Mouse (Mus musculus): ENCODE data around the gene Bcat1. TPM values are rescaled to one million over a fixed set of nuclear protein-coding genes. Genes with fewer than 3 reads are reported as not detected.

Gene Bcat1
- polyA plus RNA-seq, 1 experiment from 2014 or later: 100 TPM

DNA sequence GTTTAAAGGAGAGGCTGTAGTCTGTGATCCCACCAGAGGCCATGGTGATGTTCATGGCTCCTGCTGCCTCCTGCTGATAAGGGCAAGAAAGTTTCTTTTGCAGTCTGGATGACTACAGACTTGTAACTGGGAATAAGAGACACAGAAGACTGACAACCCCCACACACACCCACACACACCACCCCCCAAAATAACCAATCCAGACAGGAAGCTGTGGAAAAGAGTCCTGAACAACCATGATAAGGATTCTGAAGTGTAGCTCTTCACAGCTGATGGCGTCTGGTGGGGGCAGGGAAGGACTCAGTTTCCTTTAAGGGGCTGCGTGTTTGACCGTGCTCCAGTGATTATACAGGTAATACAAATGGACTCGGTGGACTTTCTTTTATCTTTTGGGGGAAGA lies 13.4 kb upstream of the Bcat1 start:
- Histone ChIP-seq H3K27me3 (no peaks in the 10 kb centered on the region), H3K9me3 (no peaks in the 10 kb centered on the region), H3K4me1 (no peaks in the 10 kb centered on the region), H3K4me2 (replicated peaks) (no peak overlapping the region), H3K4me3 (no peak overlapping the region), H3K36me3 (no peaks in the 10 kb centered on the region), H3K27ac (replicated peaks) (no peak overlapping the region), H3K9ac (replicated peaks) (no peak overlapping the region)
- no peak for ATAC-seq (replicated peaks)
- WGBS: 86% methylated on average over 4 of the region's 4 CpGs

DNA sequence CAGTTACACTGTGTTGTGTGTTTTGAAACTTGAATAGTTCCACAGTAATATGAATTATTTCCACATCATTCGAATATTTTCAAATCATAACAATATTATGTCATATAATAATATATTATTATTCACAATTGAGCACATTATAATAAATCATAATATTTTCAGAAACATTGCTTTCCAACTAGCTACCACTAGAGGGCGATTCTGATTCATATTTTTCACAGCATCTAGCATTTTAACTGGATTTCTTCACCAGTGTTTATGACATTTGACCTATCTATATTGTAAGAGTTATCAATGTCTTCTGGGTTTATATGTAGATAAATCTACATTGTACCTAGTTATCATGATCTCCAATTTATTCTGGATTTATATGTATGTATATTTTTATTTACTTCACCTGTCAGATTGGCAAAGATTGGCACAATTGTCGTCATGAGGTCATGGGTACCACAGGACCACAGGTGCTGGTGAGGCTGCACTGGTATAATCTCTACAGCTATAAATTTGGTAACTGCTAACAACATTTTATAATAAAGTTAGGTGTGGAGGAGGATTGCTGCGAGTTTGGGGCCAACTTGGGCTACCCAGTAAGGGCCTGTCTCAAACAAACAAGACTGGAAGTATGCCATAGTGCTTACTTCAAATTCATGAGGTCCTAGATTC lies 12.6 kb upstream of the Bcat1 start:
- Histone ChIP-seq H3K9me3 (no peaks in the 10 kb centered on the region), H3K36me3 (no peaks in the 10 kb centered on the region), H3K27me3 (no peaks in the 10 kb centered on the region), H3K9ac (replicated peaks) (no peak overlapping the region), H3K4me3 (no peak overlapping the region), H3K4me2 (replicated peaks) (no peak overlapping the region), H3K4me1 (no peaks in the 10 kb centered on the region), H3K27ac (replicated peaks) (no peak overlapping the region)
- ATAC-seq (replicated peaks): no peak
- 52% methylated on average over 4 of the region's 4 CpGs for WGBS

DNA sequence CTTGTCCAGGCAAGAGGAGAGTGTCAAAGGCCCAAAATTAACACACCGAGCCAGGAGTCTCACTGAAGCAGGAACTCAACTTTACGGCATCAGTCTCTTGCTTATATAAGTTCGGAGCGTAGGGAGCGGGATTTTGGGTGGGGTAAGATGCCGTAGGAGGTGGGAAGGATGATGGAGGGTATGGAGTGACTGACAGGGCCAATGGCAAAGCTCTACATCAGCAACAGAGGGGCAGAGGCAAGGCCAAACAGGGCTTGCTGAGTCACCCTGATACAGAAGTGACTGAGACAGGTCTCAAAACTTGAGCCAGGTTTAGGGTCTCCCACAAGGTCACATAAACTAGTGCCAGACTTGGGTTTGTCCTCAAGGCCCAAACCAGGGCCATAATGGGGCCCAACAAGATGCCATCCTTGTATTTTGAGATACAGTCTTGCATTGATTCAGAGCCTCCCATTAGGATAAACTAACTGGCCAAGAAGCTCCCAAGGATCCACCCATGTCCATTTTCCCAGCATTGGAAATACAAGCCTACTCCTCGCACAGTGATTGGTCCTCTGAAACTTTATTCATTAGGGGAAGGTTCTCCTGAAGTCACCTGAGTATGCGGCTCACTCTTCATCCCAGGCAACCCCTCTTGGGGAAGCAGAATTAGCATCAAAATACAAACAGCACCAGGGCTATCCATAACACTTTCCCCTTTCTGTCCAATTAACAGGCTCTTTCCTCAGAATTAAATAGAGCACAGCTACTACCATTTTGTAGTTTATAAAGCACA lies 8.5 kb upstream of the Bcat1 start:
- Histone ChIP-seq H3K4me3 (no peak overlapping the region), H3K27me3 (no peaks in the 10 kb centered on the region), H3K27ac (replicated peaks) (no peak overlapping the region), H3K36me3 (no peaks in the 10 kb centered on the region), H3K9me3 (no peaks in the 10 kb centered on the region), H3K4me2 (replicated peaks) (no peak overlapping the region), H3K9ac (replicated peaks) (no peak overlapping the region), H3K4me1 (no peaks in the 10 kb centered on the region)
- ATAC-seq (replicated peaks): no peak
- 91% methylated on average over 8 of the region's 8 CpGs for WGBS

- Histone ChIP-seq H3K9ac (replicated peaks) (no peak overlapping the region), H3K27ac (replicated peaks) (no peak overlapping the region), H3K4me2 (replicated peaks) (no peak overlapping the region), H3K4me3 (no peak overlapping the region), H3K9me3 (no peaks in the 10 kb centered on the region), H3K4me1 (no peaks in the 10 kb centered on the region), H3K27me3 (no peaks in the 10 kb centered on the region), H3K36me3 (no peaks in the 10 kb centered on the region)
- ATAC-seq (replicated peaks): no peak
- WGBS: 80% methylated on average over 4 of the region's 4 CpGs
Observed at GRCm38 (mm10) chr6:145081721-145082120, 5.7 kb upstream of the Bcat1 start.

DNA sequence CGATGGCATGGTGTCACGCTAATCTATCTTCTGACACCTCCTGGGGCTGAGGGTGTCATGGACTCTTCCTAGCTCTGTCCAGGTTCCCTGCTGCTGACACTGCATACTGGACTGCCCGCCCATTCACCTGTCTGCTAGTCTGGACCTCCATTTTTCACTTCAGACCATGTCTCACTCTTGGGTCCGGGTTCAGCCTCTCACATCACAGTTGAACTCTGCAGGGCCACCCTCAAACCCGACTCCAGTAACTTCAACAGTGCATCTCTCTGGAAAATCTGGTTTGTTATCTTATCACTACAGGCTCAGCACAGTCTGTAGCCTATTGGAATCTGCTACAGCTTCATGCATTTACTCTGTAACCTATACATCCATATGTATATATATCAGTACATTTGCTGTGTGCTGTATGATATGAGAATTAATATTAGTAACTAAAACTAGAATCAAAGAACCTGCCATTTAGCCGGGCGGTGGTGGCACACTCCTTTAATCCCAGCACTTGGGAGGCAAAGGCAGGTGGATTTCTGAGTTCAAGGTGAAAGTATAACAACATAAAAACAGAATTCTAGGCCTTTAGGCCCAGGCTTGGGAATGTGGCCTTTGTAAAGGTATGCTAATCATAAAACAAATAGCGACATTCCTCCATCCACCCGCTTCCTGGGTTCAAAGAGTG lies 3.2 kb upstream of the Bcat1 start:
- Histone ChIP-seq H3K36me3 (no peaks in the 10 kb centered on the region), H3K4me2 (replicated peaks) (no peak overlapping the region), H3K9me3 (no peaks in the 10 kb centered on the region), H3K9ac (replicated peaks) (no peak overlapping the region), H3K4me3 (no peak overlapping the region), H3K4me1 (peaks cover 10% of the 10 kb centered on the region; the same call in 1 of the 2 replicates), H3K27me3 (no peaks in the 10 kb centered on the region), H3K27ac (replicated peaks) (no peak overlapping the region)
- ATAC-seq (replicated peaks): no peak
- 86% methylated on average over 9 of the region's 9 CpGs for WGBS

- no peak for ATAC-seq (replicated peaks)
Observed at GRCm38 (mm10) chr6:145076286-145076685, 302 bp upstream of the Bcat1 start.

DNA sequence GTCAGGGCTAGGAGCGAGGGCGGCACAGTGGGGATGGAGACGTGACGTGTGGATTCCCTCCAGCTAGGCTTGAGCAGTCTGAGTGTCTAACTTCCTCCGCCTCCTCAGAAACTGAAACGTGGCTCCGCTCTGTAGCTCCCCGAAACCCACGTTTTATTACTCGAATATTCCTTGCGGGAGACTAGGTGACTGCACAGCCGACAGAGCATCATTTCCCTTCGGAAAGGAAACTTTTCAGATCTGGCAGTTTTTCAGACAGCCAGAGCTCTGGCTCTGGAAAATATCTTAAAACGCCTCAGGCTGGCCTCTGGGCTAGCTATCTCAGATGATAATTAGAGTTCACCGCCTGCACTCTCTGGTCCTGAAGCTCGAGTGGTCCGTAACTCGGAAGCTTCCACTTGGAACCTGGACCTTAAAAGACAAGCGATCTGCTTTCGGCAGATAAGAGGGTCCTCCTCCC lies 866 bp downstream of the Bcat1 start:
- WGBS: under 1% methylated on average over 20 of the region's 20 CpGs
- H3K36me3 ChIP-seq: no peaks in the 10 kb centered on the region
- H3K9me3 ChIP-seq: no peaks in the 10 kb centered on the region
- peak overlapping the region; percentile 98 for H3K4me2 ChIP-seq (replicated peaks)
- H3K4me1 ChIP-seq: peaks cover 10% of the 10 kb centered on the region; the same call in 1 of the 2 replicates
- no peaks in the 10 kb centered on the region for H3K27me3 ChIP-seq
- no peak overlapping the region for H3K27ac ChIP-seq (replicated peaks)
- peak overlapping the region; percentile 58 for H3K9ac ChIP-seq (replicated peaks)
- H3K4me3 ChIP-seq: peak overlapping the region; percentile 45
- ATAC-seq (replicated peaks): peak; percentile 70; the same call in 1 of the 2 replicates

More at GRCm38 (mm10) chr6:145076286-145076685, 302 bp upstream of the Bcat1 start:
- H3K4me2 ChIP-seq (replicated peaks): peak overlapping the region; percentile 98
- no peaks in the 10 kb centered on the region for H3K36me3 ChIP-seq
- peaks cover 10% of the 10 kb centered on the region; the same call in 1 of the 2 replicates for H3K4me1 ChIP-seq
- no peaks in the 10 kb centered on the region for H3K27me3 ChIP-seq
- no peak overlapping the region for H3K9ac ChIP-seq (replicated peaks)
- H3K9me3 ChIP-seq: no peaks in the 10 kb centered on the region
- H3K4me3 ChIP-seq: peak overlapping the region; percentile 45
- no peak overlapping the region for H3K27ac ChIP-seq (replicated peaks)
- 13% methylated on average over 9 of the region's 9 CpGs for WGBS

- no peaks in the 10 kb centered on the region for H3K9me3 ChIP-seq
- H3K4me1 ChIP-seq: peaks cover 10% of the 10 kb centered on the region; the same call in 1 of the 2 replicates
- peak overlapping the region; percentile 98; the same call in 1 of the 2 replicates for H3K4me2 ChIP-seq (replicated peaks)
- no peak overlapping the region for H3K9ac ChIP-seq (replicated peaks)
- H3K27me3 ChIP-seq: no peaks in the 10 kb centered on the region
- no peak overlapping the region for H3K4me3 ChIP-seq
- no peak overlapping the region for H3K27ac ChIP-seq (replicated peaks)
- no peak for ATAC-seq (replicated peaks)
- H3K36me3 ChIP-seq: no peaks in the 10 kb centered on the region
Observed at GRCm38 (mm10) chr6:145074461-145074860, 1.5 kb downstream of the Bcat1 start.

DNA sequence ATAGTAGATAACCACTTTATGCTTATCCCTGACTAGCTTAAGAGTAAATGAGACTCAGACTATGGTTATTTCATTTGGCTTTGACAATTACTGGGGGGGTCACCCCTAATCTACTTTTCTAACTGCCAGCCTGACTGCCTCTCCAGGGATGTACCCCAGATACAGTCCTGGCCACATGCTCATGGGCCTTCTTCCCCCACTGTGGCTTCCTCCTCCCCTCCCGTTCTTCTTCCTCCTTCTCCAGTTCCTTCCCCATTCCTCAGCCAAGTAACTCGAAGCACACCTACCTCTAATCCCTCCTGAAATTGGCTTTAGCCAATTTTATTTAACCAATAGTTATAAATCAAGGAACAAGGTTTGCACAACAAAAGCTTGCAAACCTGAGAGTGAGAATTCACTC lies 6.1 kb downstream of the Bcat1 start:
- no peak overlapping the region for H3K9ac ChIP-seq (replicated peaks)
- no peak for ATAC-seq (replicated peaks)
- no peaks in the 10 kb centered on the region for H3K36me3 ChIP-seq
- H3K9me3 ChIP-seq: no peaks in the 10 kb centered on the region
- no peak overlapping the region for H3K4me2 ChIP-seq (replicated peaks)
- H3K4me3 ChIP-seq: no peak overlapping the region
- peaks cover 4% of the 10 kb centered on the region; the same call in 1 of the 2 replicates for H3K4me1 ChIP-seq
- H3K27me3 ChIP-seq: no peaks in the 10 kb centered on the region
- no peak overlapping the region for H3K27ac ChIP-seq (replicated peaks)
- 84% methylated on average over 2 of the region's 2 CpGs for WGBS

DNA sequence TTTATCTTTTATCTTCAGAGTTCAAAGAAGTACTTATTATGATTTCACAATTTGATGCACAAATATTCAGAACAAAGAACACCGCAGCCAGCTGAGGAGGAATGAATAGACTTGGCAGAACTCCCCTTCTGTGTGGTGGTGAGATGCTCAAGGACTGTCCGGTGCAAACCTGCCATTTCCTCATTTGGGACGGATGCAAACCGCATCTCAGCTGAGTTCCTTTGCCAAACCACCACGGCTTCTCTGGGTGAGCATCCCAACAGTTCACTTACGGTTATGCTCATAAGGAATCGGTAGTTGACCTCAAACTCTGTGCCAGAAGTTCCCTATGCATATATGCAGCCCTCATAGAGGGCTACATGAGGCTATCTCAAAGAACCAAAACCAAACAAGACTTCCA lies 6.6 kb downstream of the Bcat1 start:
- no peak overlapping the region for H3K4me2 ChIP-seq (replicated peaks)
- no peak overlapping the region for H3K9ac ChIP-seq (replicated peaks)
- no peak overlapping the region for H3K4me3 ChIP-seq
- WGBS: 87% methylated on average over 7 of the region's 7 CpGs
- H3K36me3 ChIP-seq: no peaks in the 10 kb centered on the region
- H3K4me1 ChIP-seq: peaks cover 2% of the 10 kb centered on the region; the same call in 1 of the 2 replicates
- H3K9me3 ChIP-seq: no peaks in the 10 kb centered on the region
- H3K27ac ChIP-seq (replicated peaks): no peak overlapping the region
- ATAC-seq (replicated peaks): no peak
- no peaks in the 10 kb centered on the region for H3K27me3 ChIP-seq

GRCm38 (mm10) chr6:145067679-145068078 lies 8.3 kb downstream of the Bcat1 start:
- Histone ChIP-seq H3K4me2 (replicated peaks) (no peak overlapping the region), H3K4me3 (no peak overlapping the region), H3K36me3 (no peaks in the 10 kb centered on the region), H3K9ac (replicated peaks) (no peak overlapping the region), H3K4me1 (no peaks in the 10 kb centered on the region), H3K27ac (replicated peaks) (no peak overlapping the region), H3K9me3 (no peaks in the 10 kb centered on the region), H3K27me3 (no peaks in the 10 kb centered on the region)
- 90% methylated on average over 8 of the region's 8 CpGs for WGBS
- ATAC-seq (replicated peaks): no peak

DNA sequence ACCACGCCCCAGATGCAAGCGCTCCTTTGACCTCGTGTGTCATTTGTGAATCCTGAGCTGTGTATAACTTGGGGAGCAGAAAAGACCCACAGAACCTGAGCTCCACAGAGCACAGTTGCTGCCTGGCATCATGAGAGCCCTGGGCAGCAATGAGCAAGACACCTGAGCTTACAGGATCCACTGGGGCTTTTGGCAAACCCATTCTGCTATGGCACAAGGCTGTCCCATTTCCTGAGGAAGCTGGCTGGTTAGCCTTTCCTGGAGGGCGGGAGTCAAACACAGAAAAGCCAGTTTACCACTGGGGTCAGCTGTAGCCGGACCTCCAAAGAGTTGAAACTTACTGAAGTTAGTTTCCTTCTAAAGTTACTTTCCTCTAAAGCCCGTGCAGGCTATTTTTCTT lies 9.6 kb downstream of the Bcat1 start:
- Histone ChIP-seq H3K4me2 (replicated peaks) (no peak overlapping the region), H3K4me3 (no peak overlapping the region), H3K9ac (replicated peaks) (no peak overlapping the region), H3K36me3 (no peaks in the 10 kb centered on the region), H3K27me3 (no peaks in the 10 kb centered on the region), H3K9me3 (no peaks in the 10 kb centered on the region), H3K27ac (replicated peaks) (no peak overlapping the region), H3K4me1 (no peaks in the 10 kb centered on the region)
- 87% methylated on average over 6 of the region's 6 CpGs for WGBS
- no peak for ATAC-seq (replicated peaks)

All from forebrain, embryonic 15.5 days (tissue).